Mouse (Mus musculus): ENCODE data around the gene Gfod2.

The Gfod2 gene

DNA sequence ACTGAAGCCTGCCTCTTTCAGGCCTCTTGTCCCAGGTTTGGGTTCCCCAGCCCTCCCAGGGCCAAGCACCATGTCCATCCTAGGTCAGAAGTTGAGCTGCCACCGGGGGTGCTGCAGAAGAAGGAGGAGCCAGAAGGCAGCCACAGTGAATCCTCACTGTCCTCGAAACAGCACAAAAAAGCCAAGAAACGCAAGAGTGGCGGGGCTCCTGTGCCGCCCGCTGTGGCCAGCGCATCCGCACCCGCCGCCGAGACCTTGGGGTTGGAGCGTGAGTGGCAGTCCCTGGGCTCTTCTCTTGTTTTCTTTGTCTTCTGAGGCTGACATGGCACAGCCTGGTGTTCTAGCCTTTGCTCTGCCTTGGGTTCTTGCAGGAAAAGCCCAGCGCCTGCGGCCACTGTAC, 49.1 kb downstream of the Gfod2 start:
- in situ Hi-C loops (cut with MboI; ENCODE audit: low pct_unique_long_range_greater_than_20kb in 1 of 2, low sequenced_read_pairs in 2 of 2, unreplicated experiment in 1 of 2): no loop called here

DNA sequence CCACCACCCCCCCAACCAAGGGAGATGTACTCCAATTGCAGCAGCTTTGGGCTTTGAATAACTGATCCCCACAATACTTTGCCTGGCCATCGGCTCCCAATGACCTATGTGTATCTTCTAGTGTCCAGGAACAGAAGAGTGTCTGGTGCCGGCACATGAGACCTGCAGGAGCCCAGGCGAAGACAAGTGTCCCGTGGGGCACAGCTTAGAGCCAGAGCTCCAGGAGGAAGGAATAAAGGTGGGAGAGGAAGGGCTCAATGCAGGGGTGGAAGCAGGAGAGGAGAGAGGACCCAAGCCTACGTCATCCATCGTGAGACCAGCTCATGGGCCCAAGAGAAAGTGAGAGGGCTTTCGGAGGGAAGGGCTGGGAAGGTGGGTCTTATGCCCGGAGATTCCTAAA, 49.8 kb downstream of the Gfod2 start:
- in situ Hi-C loops (cut with MboI; ENCODE audit: low pct_unique_long_range_greater_than_20kb in 1 of 2, low sequenced_read_pairs in 2 of 2, unreplicated experiment in 1 of 2): no loop called here

DNA sequence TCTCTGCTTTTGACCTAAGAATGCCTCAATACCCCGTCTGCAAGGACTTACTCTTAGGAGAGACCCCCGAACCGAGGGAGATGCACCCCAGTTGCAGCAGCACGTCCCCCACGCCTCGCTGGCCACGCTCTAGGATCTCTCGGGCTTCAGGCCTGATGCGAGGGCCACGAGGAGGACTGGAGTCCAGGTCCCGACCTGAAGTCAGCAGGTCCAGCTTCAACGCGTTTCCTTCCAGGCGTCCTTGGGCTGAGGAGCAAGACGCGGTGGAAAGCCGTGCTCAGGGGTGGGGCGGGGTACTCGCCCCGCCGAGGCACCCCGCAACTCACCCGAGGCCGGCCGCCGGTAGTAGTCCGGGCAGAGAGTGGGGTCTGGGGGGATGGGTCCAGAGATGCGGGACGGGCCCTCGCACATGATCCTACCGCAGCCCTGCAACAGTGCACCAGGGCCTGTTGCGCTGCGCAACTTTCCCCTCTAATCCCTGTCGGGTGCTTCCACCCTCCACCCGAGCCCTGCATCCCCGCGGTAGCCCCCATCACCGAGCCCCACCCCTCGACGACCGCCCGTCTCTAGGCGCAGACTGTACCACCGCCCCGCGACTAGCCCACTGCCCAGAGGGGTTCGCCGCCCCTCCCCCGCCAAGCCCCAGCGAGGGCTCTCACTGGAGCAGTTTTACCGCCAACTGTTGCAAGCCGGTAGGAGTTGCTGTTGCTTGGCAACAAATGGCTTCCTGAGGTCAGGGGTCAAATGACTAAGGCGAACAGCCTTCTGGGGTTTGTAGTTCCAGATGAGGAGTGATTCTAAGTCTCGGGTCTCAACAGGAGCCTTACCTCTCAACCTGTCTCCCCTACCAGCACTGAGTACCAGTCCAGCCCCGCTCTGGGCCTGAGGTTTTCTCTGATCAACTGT, 50.7 kb downstream of the Gfod2 start, which contains the start of the genes 4933405L10Rik and Enkd1:
Gene 4933405L10Rik (plus strand): TSS at position 158 of the 906 bp plus-strand sequence.
Gene Enkd1 (minus strand): TSS at position 713 of the 906 bp plus-strand sequence.
- in situ Hi-C loops (cut with MboI; ENCODE audit: low pct_unique_long_range_greater_than_20kb in 1 of 2, low sequenced_read_pairs in 2 of 2, unreplicated experiment in 1 of 2): no loop called here

DNA sequence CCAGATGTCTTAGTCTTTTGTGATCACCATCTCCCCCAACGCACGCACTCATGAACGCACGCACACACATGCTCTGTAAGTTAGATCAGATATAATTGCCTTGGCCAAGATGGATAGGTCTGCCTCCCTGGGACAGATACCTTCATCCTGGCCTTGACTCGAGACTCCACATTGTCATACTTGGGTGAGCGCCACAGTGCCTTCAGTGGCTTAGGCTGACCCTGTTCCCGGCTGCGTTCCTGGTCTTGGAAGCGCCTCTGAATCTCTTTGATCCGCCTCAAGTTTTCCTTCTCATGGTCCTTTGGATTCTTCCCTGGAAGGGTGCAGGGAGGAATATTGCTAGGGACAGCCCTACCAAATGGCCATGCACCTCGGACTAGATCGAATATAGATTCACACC, 52.0 kb downstream of the Gfod2 start:
- in situ Hi-C loops (cut with MboI; ENCODE audit: low pct_unique_long_range_greater_than_20kb in 1 of 2, low sequenced_read_pairs in 2 of 2, unreplicated experiment in 1 of 2): no loop called here

DNA sequence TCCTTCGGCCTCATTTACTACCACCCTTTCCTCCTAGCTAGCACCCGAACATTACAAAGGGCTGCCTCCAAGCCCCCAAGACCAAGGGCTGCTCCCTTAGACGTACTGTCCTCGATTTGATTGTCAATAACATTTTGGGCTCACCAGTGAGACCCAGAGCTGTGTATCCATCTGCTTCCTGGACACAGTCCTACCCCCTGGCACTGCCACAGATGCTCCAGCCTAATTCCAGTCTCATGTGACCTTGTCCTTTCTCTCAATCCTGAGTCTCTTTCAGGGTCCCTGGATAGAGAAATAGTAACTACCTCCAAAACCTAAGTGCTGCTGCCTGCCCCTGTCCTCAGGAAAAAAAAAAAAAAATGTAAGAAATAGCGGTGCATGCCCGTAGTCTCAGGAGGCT, 53.5 kb downstream of the Gfod2 start:
- in situ Hi-C loops (cut with MboI; ENCODE audit: low pct_unique_long_range_greater_than_20kb in 1 of 2, low sequenced_read_pairs in 2 of 2, unreplicated experiment in 1 of 2): no loop called here

DNA sequence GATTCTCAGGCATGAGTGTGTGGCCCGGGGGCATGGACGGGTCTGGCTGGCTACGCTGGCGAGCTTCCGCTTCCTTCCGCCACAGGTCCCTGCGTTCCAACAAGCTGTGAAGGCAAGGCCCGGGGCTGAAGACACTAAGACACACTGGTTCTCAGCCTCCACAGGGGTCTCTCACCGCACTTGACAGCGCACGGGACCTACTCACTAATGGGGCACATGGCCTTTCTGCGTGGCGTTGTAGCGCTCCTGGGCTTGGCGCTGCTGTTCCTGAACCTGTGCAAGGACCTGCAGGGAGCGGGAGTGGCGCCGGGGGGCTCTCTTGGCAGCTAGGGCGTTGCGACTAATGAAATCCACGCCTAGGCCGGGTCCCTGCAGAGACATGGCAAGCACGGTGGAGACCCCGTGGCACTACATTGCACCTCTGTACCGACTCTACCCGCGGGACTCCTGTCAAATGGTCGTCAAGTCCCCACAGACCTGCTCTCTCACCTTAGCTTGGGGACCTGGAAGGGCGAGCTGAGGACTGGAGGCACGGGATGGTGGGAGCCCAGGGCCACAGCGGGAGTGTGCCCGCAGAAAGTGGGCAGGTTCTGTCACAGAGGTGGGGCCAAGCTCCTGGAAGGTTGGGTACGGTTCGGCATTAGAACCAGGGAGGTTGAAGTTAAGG, 54.2 kb downstream of the Gfod2 start:
- in situ Hi-C loops (cut with MboI; ENCODE audit: low pct_unique_long_range_greater_than_20kb in 1 of 2, low sequenced_read_pairs in 2 of 2, unreplicated experiment in 1 of 2): no loop called here

DNA sequence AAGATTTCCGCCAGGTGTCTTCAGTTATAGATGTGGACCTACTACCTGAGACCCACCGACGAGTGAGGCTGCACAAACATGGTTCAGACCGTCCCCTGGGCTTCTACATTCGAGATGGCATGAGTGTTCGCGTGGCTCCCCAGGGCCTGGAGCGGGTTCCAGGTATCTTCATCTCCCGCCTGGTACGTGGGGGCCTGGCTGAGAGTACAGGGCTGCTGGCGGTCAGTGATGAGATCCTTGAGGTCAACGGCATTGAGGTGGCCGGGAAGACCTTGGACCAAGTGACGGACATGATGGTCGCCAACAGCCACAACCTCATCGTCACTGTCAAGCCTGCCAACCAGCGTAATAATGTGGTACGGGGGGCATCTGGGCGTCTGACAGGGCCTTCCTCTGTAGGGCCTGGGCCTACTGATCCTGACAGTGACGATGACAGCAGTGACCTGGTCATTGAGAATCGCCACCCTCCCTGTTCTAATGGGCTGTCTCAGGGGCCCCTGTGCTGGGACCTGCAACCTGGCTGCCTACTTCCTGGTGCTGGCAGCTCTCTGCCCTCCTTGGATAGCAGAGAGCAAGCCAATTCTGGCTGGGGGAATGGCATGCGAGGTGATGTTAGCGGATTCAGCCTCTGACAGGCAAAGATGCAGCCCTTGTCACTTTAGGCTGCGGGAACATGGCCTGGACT, 55.6 kb downstream of the Gfod2 start:
- in situ Hi-C loops (cut with MboI; ENCODE audit: low pct_unique_long_range_greater_than_20kb in 1 of 2, low sequenced_read_pairs in 2 of 2, unreplicated experiment in 1 of 2): no loop called here

DNA sequence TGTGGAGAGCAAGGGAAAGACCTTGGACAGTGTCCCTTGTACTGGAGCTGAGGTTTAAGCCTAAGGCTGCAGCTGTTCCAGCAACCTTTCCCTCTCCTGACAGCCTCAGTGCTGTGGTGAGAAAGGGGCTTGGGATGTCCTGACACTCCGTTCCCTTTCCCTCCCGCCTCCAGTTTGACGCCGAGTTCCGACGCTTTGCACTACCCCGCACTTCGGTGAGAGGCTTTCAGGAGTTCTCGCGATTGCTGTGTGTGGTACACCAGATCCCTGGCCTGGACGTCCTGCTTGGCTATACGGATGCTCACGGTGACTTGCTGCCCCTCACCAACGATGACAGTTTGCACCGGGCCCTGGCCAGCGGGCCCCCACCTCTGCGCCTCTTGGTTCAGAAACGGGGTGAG, 56.5 kb downstream of the Gfod2 start:
- in situ Hi-C loops (cut with MboI; ENCODE audit: low pct_unique_long_range_greater_than_20kb in 1 of 2, low sequenced_read_pairs in 2 of 2, unreplicated experiment in 1 of 2): no loop called here

DNA sequence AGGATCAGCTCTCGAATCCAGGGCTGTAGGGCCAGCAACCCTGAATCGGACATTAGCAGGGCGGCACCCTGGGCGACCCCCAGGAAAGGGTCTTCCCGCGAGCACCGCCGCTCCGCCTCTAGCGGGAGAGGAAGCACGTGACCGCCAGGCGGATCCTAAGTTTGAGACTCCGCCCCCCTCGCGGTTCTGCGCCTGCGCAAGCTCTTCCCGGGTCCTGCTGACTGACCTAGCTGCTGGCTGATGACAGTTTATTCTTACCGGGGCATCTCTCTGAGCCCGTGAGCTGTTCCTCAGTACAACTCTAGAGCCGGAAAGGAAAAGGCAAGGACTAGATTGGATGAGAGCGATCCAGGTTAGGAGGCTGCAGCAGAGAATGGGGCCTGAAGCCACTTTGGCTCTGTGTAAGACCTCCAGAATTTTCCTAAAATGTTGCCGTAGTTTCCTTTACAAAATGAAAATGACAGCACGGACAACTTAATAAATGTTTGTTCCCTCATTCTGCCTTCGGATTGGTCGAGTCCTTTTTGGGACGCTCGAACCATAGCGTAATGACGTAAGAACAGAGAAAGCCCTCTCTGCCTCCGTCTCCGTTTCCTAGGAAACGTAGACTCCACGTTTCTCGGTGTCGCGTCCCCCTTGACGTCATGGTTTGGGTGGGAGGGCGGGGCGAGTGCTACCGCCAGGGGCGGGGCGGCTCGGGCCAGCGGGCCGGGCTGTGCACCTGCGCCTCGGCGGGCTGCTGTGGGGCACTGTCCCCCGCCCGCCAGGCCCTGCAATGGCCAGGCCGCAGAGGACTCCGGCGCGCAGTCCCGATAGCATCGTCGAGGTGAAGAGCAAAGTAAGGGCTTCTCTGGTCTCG, 57.3 kb downstream of the Gfod2 start, which contains the start of the genes Acd and Pard6a:
Gene Acd (minus strand): TSS at position 137 of the 859 bp plus-strand sequence.
Gene Pard6a (plus strand): TSS at position 183 of the 859 bp plus-strand sequence.
- in situ Hi-C loops (cut with MboI; ENCODE audit: low pct_unique_long_range_greater_than_20kb in 1 of 2, low sequenced_read_pairs in 2 of 2, unreplicated experiment in 1 of 2): no loop called here

DNA sequence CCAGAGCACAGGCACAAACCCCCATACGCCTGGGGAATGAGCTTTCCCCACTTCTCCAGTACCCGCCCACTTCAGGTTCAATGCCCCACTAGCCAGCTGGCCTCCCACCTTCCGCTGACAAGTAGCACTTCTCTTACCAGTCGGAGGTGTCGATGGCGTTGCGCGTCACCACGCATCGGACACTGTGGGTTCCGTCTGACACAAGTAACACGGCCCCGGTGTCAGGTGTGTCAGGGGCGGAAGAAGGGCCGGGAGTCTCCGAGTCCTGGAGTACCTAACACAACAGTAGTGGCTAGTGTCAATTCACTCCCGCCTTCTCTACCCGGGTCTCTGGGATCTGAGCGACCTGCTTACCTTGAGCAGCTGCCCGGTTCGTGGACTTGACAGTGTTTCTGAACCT, 57.9 kb downstream of the Gfod2 start:
- in situ Hi-C loops (cut with MboI; ENCODE audit: low pct_unique_long_range_greater_than_20kb in 1 of 2, low sequenced_read_pairs in 2 of 2, unreplicated experiment in 1 of 2): no loop called here

DNA sequence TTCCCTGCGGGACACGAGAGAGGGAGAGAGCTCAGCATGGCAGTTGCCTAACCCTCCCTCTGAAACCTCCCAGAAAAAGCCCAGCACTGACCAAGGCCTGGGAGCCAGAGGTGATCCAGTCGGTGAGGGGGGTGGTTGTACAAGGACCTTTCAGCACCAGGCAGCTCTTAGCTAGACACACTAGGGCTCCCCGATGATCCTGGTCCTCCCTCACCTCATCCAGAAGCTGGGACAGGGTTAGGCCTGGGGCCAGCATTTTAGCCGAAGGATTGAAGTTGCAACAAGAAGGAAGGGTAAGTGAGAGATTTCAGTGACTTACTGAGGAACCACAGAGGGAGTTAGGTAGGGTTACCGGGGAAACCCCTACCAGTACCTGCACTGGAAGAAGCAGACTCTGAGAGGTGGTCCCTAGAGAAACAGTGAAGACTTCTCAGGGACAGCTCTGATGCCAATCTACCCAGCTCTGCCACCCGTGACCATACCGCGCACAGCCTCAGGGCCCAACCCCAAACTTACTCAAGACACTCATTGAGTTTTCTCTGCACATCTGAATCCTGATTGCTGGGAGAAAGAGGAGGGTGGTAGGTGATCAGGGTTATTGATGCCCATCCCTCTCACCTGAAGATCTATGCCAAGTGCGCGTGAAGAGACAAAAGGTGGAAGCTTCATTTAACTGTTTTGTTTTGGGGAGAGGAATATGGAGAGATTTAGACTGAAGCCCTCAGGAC, 58.8 kb downstream of the Gfod2 start:
- in situ Hi-C loops (cut with MboI; ENCODE audit: low pct_unique_long_range_greater_than_20kb in 1 of 2, low sequenced_read_pairs in 2 of 2, unreplicated experiment in 1 of 2): no loop called here

DNA sequence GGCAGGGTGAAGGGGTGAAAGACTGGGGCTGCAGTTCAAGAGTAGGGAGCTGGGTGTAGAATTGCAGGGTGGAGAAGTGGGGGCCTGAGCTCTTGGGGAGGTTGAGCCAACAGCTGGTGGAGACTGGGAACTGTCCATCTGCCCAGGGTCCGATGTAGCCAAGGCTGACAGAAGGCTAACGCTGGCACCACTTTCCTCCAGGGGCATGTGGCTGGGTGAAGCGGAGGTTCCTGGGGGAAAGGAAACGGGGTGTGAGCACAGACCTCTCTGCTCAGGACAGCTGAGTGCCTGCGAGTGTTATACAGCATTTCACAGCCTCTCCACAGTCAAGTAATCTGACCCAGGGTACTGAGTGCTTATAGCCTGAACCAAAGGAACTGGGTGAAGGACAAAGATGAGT, 59.7 kb downstream of the Gfod2 start:
- in situ Hi-C loops (cut with MboI; ENCODE audit: low pct_unique_long_range_greater_than_20kb in 1 of 2, low sequenced_read_pairs in 2 of 2, unreplicated experiment in 1 of 2): no loop called here

DNA sequence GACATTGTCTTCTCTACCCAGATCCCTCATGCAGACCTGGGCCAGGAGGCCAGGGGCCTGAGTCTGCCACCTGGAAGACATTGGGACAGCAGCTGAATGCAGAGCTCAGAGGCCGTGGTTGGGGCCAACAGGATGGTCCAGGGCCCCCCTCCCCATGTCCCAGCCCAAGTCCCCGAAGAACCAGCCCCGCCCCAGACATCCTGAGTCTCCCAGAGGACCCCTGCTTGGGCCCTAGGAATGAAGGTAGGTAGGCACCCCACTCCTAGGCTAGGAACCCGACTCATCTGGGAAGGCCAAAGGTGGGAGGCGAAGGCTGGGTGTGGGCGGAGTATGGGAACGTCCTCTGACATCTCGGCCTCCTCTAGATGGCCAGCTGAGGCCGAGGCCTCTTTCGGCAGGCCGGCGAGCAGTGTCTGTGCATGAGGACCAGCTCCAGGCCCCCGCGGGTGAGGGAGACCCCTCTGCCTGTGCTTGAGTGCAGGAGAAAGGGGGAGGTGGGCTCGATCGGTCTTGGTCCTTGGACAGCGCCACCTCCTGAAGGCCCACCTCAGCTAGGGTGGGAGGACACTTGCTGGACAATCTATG, 61.2 kb downstream of the Gfod2 start:
- in situ Hi-C loops (cut with MboI; ENCODE audit: low pct_unique_long_range_greater_than_20kb in 1 of 2, low sequenced_read_pairs in 2 of 2, unreplicated experiment in 1 of 2): no loop called here

DNA sequence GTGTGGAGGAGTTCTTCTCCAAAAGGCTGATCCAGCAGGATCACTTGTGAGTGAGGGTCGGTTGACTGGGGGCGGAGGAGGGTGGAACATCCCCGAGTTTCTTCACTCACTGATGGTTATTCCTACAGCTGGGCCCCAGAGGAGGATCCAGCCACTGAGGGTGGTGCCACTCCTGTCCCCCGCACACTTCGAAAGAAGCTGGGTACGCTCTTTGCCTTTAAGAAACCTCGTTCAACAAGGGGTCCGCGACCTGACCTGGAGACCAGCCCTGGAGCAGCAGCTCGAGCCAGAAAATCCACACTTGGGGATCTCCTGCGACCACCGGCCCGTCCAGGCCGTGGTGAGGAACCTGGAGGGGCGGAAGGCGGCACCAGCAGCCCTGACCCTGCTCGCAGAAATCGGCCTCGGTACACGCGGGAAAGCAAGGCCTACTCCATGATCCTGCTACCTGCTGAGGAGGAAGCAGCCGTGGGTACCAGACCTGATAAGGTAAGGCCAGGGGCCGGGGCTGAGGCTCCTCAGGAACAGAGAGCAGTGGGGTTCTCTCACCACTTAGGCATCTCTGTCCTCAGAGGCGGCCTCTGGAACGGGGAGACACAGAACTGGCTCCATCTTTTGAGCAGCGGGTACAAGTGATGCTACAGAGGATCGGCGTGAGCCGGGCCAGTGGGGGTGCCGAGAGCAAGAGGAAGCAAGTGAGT, 63.2 kb downstream of the Gfod2 start:
- in situ Hi-C loops (cut with MboI; ENCODE audit: low pct_unique_long_range_greater_than_20kb in 1 of 2, low sequenced_read_pairs in 2 of 2, unreplicated experiment in 1 of 2): no loop called here

DNA sequence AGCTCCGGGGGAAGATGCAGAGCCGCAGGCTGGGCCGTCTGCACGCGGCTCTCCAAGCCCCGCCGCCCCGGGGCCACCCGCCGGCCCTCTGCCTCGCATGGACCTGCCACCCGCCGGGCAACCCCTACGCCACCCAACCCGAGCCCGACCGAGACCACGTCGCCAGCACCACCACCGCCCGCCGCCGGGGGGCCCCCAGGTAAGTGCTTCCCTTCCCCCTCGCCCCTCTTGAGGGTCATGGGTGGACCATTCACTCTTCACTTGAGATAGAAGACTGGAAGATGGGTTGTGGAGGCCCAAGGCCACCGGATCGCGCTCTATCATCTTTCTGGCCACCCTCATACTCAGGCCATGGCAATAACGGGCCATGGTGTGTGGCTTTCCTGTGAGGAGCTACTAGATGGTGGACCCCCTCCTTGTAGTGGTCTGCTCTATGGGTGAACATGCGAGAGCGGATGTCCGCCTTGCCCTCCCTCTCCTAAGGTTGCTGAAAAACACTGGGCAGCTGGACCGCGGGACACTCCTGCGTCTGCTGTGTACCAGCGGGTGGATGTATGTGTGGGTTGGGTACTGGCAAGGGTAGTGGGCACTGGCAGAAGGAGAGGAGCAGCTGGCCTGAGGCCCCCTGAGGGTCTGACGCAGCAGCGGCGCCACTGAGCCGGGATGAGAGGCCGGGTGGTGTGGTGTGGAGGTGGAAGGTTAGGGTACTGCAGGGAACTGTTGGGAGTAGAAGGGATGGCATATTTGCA, 64.2 kb downstream of the Gfod2 start:
- in situ Hi-C loops (cut with MboI; ENCODE audit: low pct_unique_long_range_greater_than_20kb in 1 of 2, low sequenced_read_pairs in 2 of 2, unreplicated experiment in 1 of 2): no loop called here

DNA sequence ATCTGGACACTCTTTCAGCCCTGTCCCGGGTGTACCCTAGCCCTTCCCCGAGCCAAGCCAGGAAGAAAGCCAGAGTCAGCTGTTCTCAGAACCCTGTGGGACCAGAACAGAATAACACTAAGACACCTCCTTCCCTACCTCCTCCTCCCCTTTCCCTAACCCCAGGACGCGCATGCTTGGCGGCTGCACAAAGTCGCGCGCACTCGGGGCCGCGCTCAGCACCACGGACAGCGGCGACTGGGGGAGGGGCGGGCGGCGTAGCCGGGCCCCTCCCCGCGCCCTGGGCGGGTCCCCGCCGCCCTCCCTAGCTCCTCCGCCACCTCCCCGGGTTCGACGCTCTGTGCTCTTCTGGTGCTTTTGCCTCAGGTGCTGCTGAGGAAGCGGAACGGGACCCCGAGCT, 64.8 kb downstream of the Gfod2 start:
- in situ Hi-C loops (cut with MboI; ENCODE audit: low pct_unique_long_range_greater_than_20kb in 1 of 2, low sequenced_read_pairs in 2 of 2, unreplicated experiment in 1 of 2): no loop called here

Measured in mouse embryonic stem cell (cell line).